Mouse (Mus musculus): Measurements from ENCODE around the gene Itpr1. TPM values are rescaled to one million over a fixed set of nuclear protein-coding genes. Genes with fewer than 3 reads are reported as not detected.
A peak's percentile ranks its signal among the peaks of the same experiment; 100 is the strongest.
"Not testable (repeated sequence)": the region's sequence is repeated elsewhere in the genome, so short reads cannot be mapped to it uniquely, and the experiment has no call there.

The Itpr1 gene
- total RNA-seq, 2 experiments from 2014 or later: 17.0 to 18.8 TPM

GRCm38 (mm10) chr6:108544917-108545316 lies 332.0 kb downstream of the Itpr1 start:
- DNase-seq: no peak
- intact Hi-C loops (cut with DNase I; ENCODE audit: low total_unique reads): no loop called here

GRCm38 (mm10) chr6:108545464-108545863 lies 332.6 kb downstream of the Itpr1 start:
- intact Hi-C loops (cut with DNase I; ENCODE audit: low total_unique reads): no loop called here
- DNase-seq: no peak

- no peak for DNase-seq
- intact Hi-C loops (cut with DNase I; ENCODE audit: low total_unique reads): no loop called here
Measured at GRCm38 (mm10) chr6:108548413-108548812, 335.5 kb downstream of the Itpr1 start.

- DNase-seq: no peak
- intact Hi-C loops (cut with DNase I; ENCODE audit: low total_unique reads): no loop called here
Measured at GRCm38 (mm10) chr6:108549495-108549935, 336.6 kb downstream of the Itpr1 start.

- DNase-seq: no peak
- intact Hi-C loops (cut with DNase I; ENCODE audit: low total_unique reads): no loop called here
Measured at GRCm38 (mm10) chr6:108551725-108552620, 339.1 kb downstream of the Itpr1 start.

- no peak for DNase-seq
- intact Hi-C loops (cut with DNase I; ENCODE audit: low total_unique reads): no loop called here
Measured at GRCm38 (mm10) chr6:108553013-108553412, 340.1 kb downstream of the Itpr1 start.

GRCm38 (mm10) chr6:108553536-108553935 lies 340.6 kb downstream of the Itpr1 start:
- DNase-seq: no peak
- intact Hi-C loops (cut with DNase I; ENCODE audit: low total_unique reads): no loop called here

GRCm38 (mm10) chr6:108554389-108554788 lies 341.5 kb downstream of the Itpr1 start:
- intact Hi-C loops (cut with DNase I; ENCODE audit: low total_unique reads): no loop called here
- no peak for DNase-seq

- intact Hi-C loops (cut with DNase I; ENCODE audit: low total_unique reads): no loop called here
- no peak for DNase-seq
Measured at GRCm38 (mm10) chr6:108554878-108555277, 342.0 kb downstream of the Itpr1 start.

- DNase-seq: no peak
- intact Hi-C loops (cut with DNase I; ENCODE audit: low total_unique reads): no loop called here
Measured at GRCm38 (mm10) chr6:108557576-108558322, 344.9 kb downstream of the Itpr1 start.

GRCm38 (mm10) chr6:108559226-108559625 lies 346.3 kb downstream of the Itpr1 start:
- intact Hi-C loops (cut with DNase I; ENCODE audit: low total_unique reads); DNase-seq: not testable (repeated sequence)

GRCm38 (mm10) chr6:108562971-108563370 lies 350.1 kb downstream of the Itpr1 start:
- intact Hi-C loops (cut with DNase I; ENCODE audit: low total_unique reads): no loop called here
- no peak for DNase-seq

GRCm38 (mm10) chr6:108565447-108565846 lies 352.6 kb downstream of the Itpr1 start:
- DNase-seq; intact Hi-C loops (cut with DNase I; ENCODE audit: low total_unique reads): not testable (repeated sequence)

GRCm38 (mm10) chr6:108566549-108566948 lies 353.7 kb downstream of the Itpr1 start:
- intact Hi-C loops (cut with DNase I; ENCODE audit: low total_unique reads): no loop called here
- DNase-seq: no peak

GRCm38 (mm10) chr6:108569460-108570187 lies 356.7 kb downstream of the Itpr1 start:
- intact Hi-C loops (cut with DNase I; ENCODE audit: low total_unique reads): loop anchor here (10.0 kb wide), 1 partner anchor 85 kb away; no protein-coding TSS in a partner anchor
- peak; percentile 28 for DNase-seq

GRCm38 (mm10) chr6:108570351-108571041 lies 357.6 kb downstream of the Itpr1 start:
- intact Hi-C loops (cut with DNase I; ENCODE audit: low total_unique reads): loop anchor here (10.0 kb wide), 1 partner anchor 84 kb away; no protein-coding TSS in a partner anchor
- DNase-seq: peak; percentile 69

GRCm38 (mm10) chr6:108571042-108571590 lies 358.2 kb downstream of the Itpr1 start:
- intact Hi-C loops (cut with DNase I; ENCODE audit: low total_unique reads): loop anchor here (10.0 kb wide), 1 partner anchor 84 kb away; no protein-coding TSS in a partner anchor
- peak; percentile 94 for DNase-seq

GRCm38 (mm10) chr6:108572646-108573045 lies 359.8 kb downstream of the Itpr1 start:
- intact Hi-C loops (cut with DNase I; ENCODE audit: low total_unique reads): loop anchor here (10.0 kb wide), 1 partner anchor 82 kb away; no protein-coding TSS in a partner anchor
- DNase-seq: no peak

- intact Hi-C loops (cut with DNase I; ENCODE audit: low total_unique reads): loop anchor here (10.0 kb wide), 1 partner anchor 78 kb away; no protein-coding TSS in a partner anchor
- DNase-seq: no peak
Measured at GRCm38 (mm10) chr6:108577056-108577455, 364.2 kb downstream of the Itpr1 start.

All from gastrocnemius, postnatal 14 days (tissue).